Mouse (Mus musculus) MEL (cell line): ENCODE results near the gene Rasgef1b. TPM values are rescaled to one million over a fixed set of nuclear protein-coding genes. Genes with fewer than 3 reads are reported as not detected.

Source experiments
- DNase-seq: peaks from one replicate; pipeline ENCODE4 v3.0.0; 2011; ENCODE audit warnings: low read depth, low spot score
- H3K27ac ChIP-seq: 2 replicates; pipeline ENCODE4 v1.5.1; 2012; ENCODE audit warnings: low read depth, mild to moderate bottlenecking, control low read depth, low read length, moderate library complexity; ENCODE audit not compliant: control insufficient read depth
- H3K27me3 ChIP-seq, 2 experiments: fragments of 150-350 bp in 1 of 2; sonication (generic) in 1 of 2; 2 replicates each; pipeline ENCODE4 v1.6.1; 2012; ENCODE audit warnings: low read length in 2 of 2, mild to moderate bottlenecking in 2 of 2, improper control_type of control experiment in 1 of 2, moderate library complexity in 1 of 2; ENCODE audit not compliant: insufficient read depth in 2 of 2, control insufficient read depth in 1 of 2
- H3K36me3 ChIP-seq, 2 experiments: 2 replicates each; pipeline ENCODE4 v1.6.1; 2012 to 2014; ENCODE audit warnings: low read length in 2 of 2, improper control_type of control experiment in 1 of 2, inconsistent platforms in 1 of 2, mild to moderate bottlenecking in 1 of 2; ENCODE audit not compliant: insufficient read depth in 2 of 2, control insufficient read depth in 1 of 2
- H3K4me1 ChIP-seq, 2 experiments: fragments of 150-350 bp in 1 of 2; sonication (generic) in 1 of 2; 2 replicates each; pipeline ENCODE4 v1.6.1; 2012; ENCODE audit warnings: low read length in 2 of 2, improper control_type of control experiment in 1 of 2, mild to moderate bottlenecking in 1 of 2; ENCODE audit not compliant: insufficient read depth in 2 of 2, control insufficient read depth in 1 of 2
- H3K4me3 ChIP-seq, 2 experiments: fragments of 150-350 bp in 1 of 2; sonication (generic) in 1 of 2; 2 replicates each; pipeline ENCODE4 v1.5.1; 2012; ENCODE audit warnings: low read depth in 2 of 2, low read length in 2 of 2, mild to moderate bottlenecking in 2 of 2, moderate library complexity in 2 of 2, control low read depth in 1 of 2, improper control_type of control experiment in 1 of 2; ENCODE audit not compliant: control insufficient read depth in 1 of 2, insufficient read depth in 1 of 2
- H3K79me2 ChIP-seq: 2 replicates; pipeline ENCODE4 v1.6.1; 2012; ENCODE audit warnings: mild to moderate bottlenecking, low read length, moderate library complexity; ENCODE audit not compliant: control insufficient read depth, poor library complexity, insufficient read depth
- H3K9ac ChIP-seq: 2 replicates; pipeline ENCODE4 v1.6.1; 2012; ENCODE audit warnings: low read depth, mild to moderate bottlenecking, control low read depth, low read length, moderate library complexity; ENCODE audit not compliant: control insufficient read depth, poor library complexity, severe bottlenecking
- H3K9me3 ChIP-seq: fragments of 150-350 bp; sonication (generic); replicated peaks from 2 replicates; pipeline ENCODE4 v1.6.1; 2012; ENCODE audit warnings: mild to moderate bottlenecking, low read length, improper control_type of control experiment, moderate library complexity; ENCODE audit not compliant: insufficient read depth
- CHD2 ChIP-seq: IDR thresholded peaks from 2 replicates; pipeline ENCODE4 v1.6.1; 2011; ENCODE audit warnings: low read length, improper control_type of control experiment
- CTCF ChIP-seq, 3 experiments: IDR thresholded peaks in 2 of 3; conservative IDR thresholded peaks in 1 of 3; 2 replicates each; pipeline ENCODE4 v1.5.1; 2011 to 2012; ENCODE audit warnings: low read length in 3 of 3, low read depth in 2 of 3, mild to moderate bottlenecking in 2 of 3, improper control_type of control experiment in 1 of 3, inconsistent platforms in 1 of 3, mixed read lengths in 1 of 3, moderate library complexity in 1 of 3; ENCODE audit not compliant: control insufficient read depth in 1 of 3, insufficient read depth in 1 of 3, poor library complexity in 1 of 3, severe bottlenecking in 1 of 3
- ETS1 ChIP-seq: IDR thresholded peaks from 2 replicates; pipeline ENCODE4 v1.6.1; 2012; ENCODE audit warnings: low read depth, mild to moderate bottlenecking, inconsistent platforms, low read length, improper control_type of control experiment, moderate library complexity
- GABPA ChIP-seq: IDR thresholded peaks from 2 replicates; pipeline ENCODE4 v1.6.1; 2012; ENCODE audit warnings: low read depth, mild to moderate bottlenecking, inconsistent platforms, low read length, improper control_type of control experiment, moderate library complexity
- JUND ChIP-seq: IDR thresholded peaks from 2 replicates; pipeline ENCODE4 v1.6.1; 2011; ENCODE audit warnings: low read depth, mild to moderate bottlenecking, improper control_type of control experiment, low read length
- MAZ ChIP-seq: IDR thresholded peaks from 2 replicates; pipeline ENCODE4 v1.6.1; 2012; ENCODE audit warnings: low read depth, mild to moderate bottlenecking, inconsistent platforms, low read length, improper control_type of control experiment
- MXI1 ChIP-seq: IDR thresholded peaks from 2 replicates; pipeline ENCODE4 v1.6.1; 2011; ENCODE audit warnings: mild to moderate bottlenecking, low read depth, low read length, improper control_type of control experiment
- MYB ChIP-seq: IDR thresholded peaks from 2 replicates; pipeline ENCODE4 v1.6.1; 2011; ENCODE audit warnings: mild to moderate bottlenecking, low read depth, low read length, improper control_type of control experiment
- MYC ChIP-seq: IDR thresholded peaks from 2 replicates; pipeline ENCODE4 v1.6.1; 2011; ENCODE audit warnings: low read depth, mild to moderate bottlenecking, low read length, improper control_type of control experiment, moderate library complexity
- NELFE ChIP-seq: IDR thresholded peaks from 2 replicates; pipeline ENCODE4 v1.6.1; 2011; ENCODE audit warnings: low read depth, low read length, improper control_type of control experiment
- POLR2AphosphoS2 ChIP-seq: IDR thresholded peaks from 2 replicates; pipeline ENCODE4 v1.6.1; 2011; ENCODE audit warnings: low read length, improper control_type of control experiment
- SMC3 ChIP-seq: IDR thresholded peaks from 2 replicates; pipeline ENCODE4 v1.6.1; 2011; ENCODE audit warnings: low read depth, low read length, improper control_type of control experiment
- TBP ChIP-seq: IDR thresholded peaks from 2 replicates; pipeline ENCODE4 v1.8.0; 2011; ENCODE audit warnings: low read depth, low read length, improper control_type of control experiment
- UBTF ChIP-seq: IDR thresholded peaks from 2 replicates; pipeline ENCODE4 v1.6.1; 2012; ENCODE audit warnings: low read depth, mild to moderate bottlenecking, inconsistent platforms, low read length, improper control_type of control experiment, moderate library complexity, borderline replicate concordance; ENCODE audit not compliant: insufficient read depth
- USF1 ChIP-seq: IDR thresholded peaks from 2 replicates; pipeline ENCODE4 v1.6.1; 2014; ENCODE audit warnings: low read depth, mild to moderate bottlenecking, inconsistent platforms, low read length, improper control_type of control experiment, moderate library complexity
- USF2 ChIP-seq, 2 experiments: IDR thresholded peaks; 2 replicates each; pipeline ENCODE4 v1.6.1; 2011 to 2012; ENCODE audit warnings: improper control_type of control experiment in 2 of 2, low read length in 2 of 2, borderline replicate concordance in 1 of 2, inconsistent platforms in 1 of 2, low read depth in 1 of 2, mild to moderate bottlenecking in 1 of 2; ENCODE audit not compliant: insufficient read depth in 1 of 2
- ZKSCAN1 ChIP-seq: IDR thresholded peaks from 2 replicates; pipeline ENCODE4 v1.6.1; 2012; ENCODE audit warnings: low read depth, mild to moderate bottlenecking, inconsistent platforms, low read length, improper control_type of control experiment, moderate library complexity
- ZMIZ1 ChIP-seq: IDR thresholded peaks from 2 replicates; pipeline ENCODE4 v1.6.1; 2012; ENCODE audit warnings: low read depth, mild to moderate bottlenecking, inconsistent platforms, low read length, improper control_type of control experiment, moderate library complexity
- ZNF384 ChIP-seq: IDR thresholded peaks from 2 replicates; pipeline ENCODE4 v1.6.1; 2012; ENCODE audit warnings: low read depth, mild to moderate bottlenecking, inconsistent platforms, low read length, improper control_type of control experiment
- polyA plus RNA-seq, 2 experiments: library from polyadenylated mRNA; stranded (reverse) in 1 of 2; unstranded in 1 of 2; fragments of >175 nt in 1 of 2; fragments of >200 nt in 1 of 2; gene quantifications; 2 replicates each; pipeline versions ENCODE4 v1.2.1 to v1.2.4; 2012; ENCODE audit warnings: low replicate concordance in 2 of 2, low read depth in 1 of 2; ENCODE audit not compliant: insufficient read length in 2 of 2, insufficient read depth in 1 of 2, missing spikeins in 1 of 2
- total RNA-seq: library from RNA; depleted of rRNA; stranded (reverse); fragments of 300-350 nt; gene quantifications from 2 replicates; pipeline ENCODE4 v1.2.3, GENCODE M21; 2012

Rasgef1b gene
- total and polyA plus RNA-seq, 3 experiments, result not detected

DNA sequence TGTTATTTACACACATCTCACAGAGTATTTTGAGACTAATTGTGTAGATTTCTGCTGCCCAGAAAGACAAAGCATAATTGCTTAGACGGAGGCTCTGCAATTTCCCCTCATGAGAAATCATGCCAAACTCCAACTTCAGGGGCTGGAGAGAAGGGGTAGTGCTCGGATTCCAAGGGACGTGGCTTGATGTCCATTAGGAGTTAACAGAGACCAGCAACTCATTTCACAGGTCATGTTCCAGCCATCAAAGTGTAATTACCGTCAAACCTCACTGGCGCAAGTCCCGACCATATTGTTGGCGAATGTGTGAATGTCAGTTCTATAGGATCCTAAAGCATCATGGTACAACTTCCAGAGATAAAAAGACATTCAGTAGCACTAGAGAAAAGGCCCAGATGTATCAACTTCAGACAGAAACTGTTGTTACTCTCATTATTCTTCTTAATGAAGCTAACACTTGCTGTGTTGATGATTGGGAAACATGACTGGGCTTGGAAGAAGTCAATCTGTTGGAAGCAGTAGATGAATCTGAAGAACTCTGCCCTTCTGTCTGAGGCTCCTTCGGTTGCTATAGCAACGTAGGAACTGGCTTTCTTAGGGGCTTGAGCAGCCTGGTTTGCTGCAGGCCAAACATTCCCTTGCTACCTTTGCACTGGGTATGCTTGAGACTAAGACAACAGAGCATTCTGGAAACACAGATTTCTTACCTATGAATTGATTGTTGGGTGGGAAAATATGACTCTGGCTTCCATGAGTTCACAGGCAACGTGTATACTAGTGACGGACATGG is 350.2 kb downstream of the Rasgef1b start:
- Histone ChIP-seq H3K27me3 (no peaks in the 10 kb centered on the region), H3K36me3 (no peaks in the 10 kb centered on the region), H3K79me2 (no peaks in the 10 kb centered on the region), H3K4me3 (no peak overlapping the region), H3K27ac (no peak overlapping the region), H3K4me1 (no peaks in the 10 kb centered on the region), H3K9me3 (no peaks in the 10 kb centered on the region), H3K9ac (no peak overlapping the region)
- no peak for TF ChIP-seq ETS1
- TF ChIP-seq UBTF, result no peak
- no peak for TF ChIP-seq NELFE
- DNase-seq, result no peak

DNA sequence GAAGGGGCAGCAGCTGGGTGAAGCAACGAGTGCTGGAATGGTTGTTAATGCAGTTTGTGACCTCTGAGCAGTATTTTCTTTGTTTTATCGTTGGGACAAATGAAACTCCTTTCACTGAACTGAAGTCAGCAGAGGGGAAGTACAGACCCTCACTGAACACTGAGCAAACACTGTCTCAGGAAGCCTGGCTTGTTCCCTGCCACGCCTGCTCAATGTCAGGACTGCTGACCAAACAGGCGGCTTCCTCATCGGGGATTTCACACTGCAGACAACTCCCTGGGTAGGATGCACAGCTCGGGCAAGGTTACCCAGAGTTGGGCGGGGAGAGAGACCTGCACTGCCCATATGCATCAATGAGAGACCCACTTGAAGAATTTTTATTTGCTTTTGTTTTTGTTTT is 353.1 kb downstream of the Rasgef1b start:
- Histone ChIP-seq H3K36me3 (no peaks in the 10 kb centered on the region), H3K79me2 (no peaks in the 10 kb centered on the region), H3K27ac (no peak overlapping the region), H3K27me3 (no peaks in the 10 kb centered on the region; a peak in 1 of 4 replicates)
- DNase-seq, result no peak
- TF ChIP-seq USF1 (no peak), GABPA (no peak), USF2 (IDR thresholded peaks at IDR 0.05; ENCODE audit: borderline replicate concordance in 1 of 2, insufficient read depth in 1 of 2, low read depth in 1 of 2, low read length in 2 of 2) (no peak), MYC (no peak), CHD2 (no peak), CTCF (IDR thresholded peaks at IDR 0.05 in 2 of 3, conservative IDR thresholded peaks at IDR 0.05 in 1 of 3; ENCODE audit: control insufficient read depth in 1 of 3, insufficient read depth in 1 of 3, low read depth in 2 of 3, low read length in 3 of 3, poor library complexity in 1 of 3, severe bottlenecking in 1 of 3) (no peak), POLR2AphosphoS2 (no peak), ZMIZ1 (no peak), JUND (no peak), ZNF384 (no peak), MYB (no peak), MXI1 (no peak), SMC3 (no peak), ZKSCAN1 (no peak), MAZ (no peak), ETS1 (no peak), TBP (no peak)
- TF ChIP-seq, all 39 proteins: peak for 0
- Histone ChIP-seq H3K9me3 (no peaks in the 10 kb centered on the region), H3K4me1 (no peaks in the 10 kb centered on the region), H3K9ac (no peak overlapping the region), H3K4me3 (no peak overlapping the region)
